In the genomic region with DNA sequence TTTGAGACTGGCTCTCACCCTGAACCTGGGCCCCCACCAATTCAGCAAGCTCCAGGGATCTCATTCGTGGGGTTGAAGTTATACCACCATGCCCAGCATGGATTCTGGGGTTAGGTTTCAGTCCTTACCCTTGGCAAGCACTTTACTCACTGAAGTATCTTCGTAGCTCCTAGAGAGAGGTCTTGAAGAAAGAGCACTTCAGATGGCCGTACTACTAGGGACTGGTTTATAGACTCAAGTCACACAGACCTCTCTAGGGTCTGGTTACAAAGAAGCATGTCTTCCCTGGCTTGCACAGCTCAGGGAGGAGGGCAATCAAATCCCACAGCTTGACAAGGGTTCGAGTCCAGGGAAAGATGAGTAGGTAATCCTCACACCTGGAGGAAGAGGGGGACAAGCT, we compare ENCODE assay signal across 13 mouse cellular contexts. TPM values are rescaled to one million over a fixed set of nuclear protein-coding genes. Genes with fewer than 3 reads are reported as not detected.
DNase-seq lines count a peak whose midpoint lies in the region; ATAC-seq and TF ChIP-seq lines count a peak whose summit lies in the region.
"Had no signal": no experiment of that assay in that cellular context is flagged by ENCODE, and none has a peak within 500 bp of the region (broad histone marks: within the 10 kb centered on the region; RNA-seq: fewer than 3 reads in every experiment).

No protein-coding gene starts in this region.

- no peak for DNase-seq in forebrain, embryonic 10.5 days (ENCODE audit: extremely low spot score, low spot score)
- no peak for DNase-seq in forebrain, postnatal 0 days
- no peak for DNase-seq in layer of hippocampus, adult 2 months (ENCODE audit: low spot score in 2 of 2)
- no peak for DNase-seq in layer of hippocampus, postnatal 10 days (ENCODE audit: low spot score in 2 of 2)
- no peak for DNase-seq in left cerebral cortex, adult 2 months (ENCODE audit: extremely low spot score in 1 of 2, low spot score in 2 of 2)
- no peak for DNase-seq in cerebellum, postnatal 10 days
- DNase-seq: thymus, postnatal 4 days had no signal

- no peak overlapping the region for H3K4me2 ChIP-seq in forebrain, postnatal 0 days (ENCODE audit: low read depth)
- no peak overlapping the region for H3K4me2 ChIP-seq in embryonic facial prominence, embryonic 13.5 days
- no peak overlapping the region for H3K4me2 ChIP-seq in limb, embryonic 12.5 days

- WGBS in forebrain, embryonic 10.5 days, result 91% methylated on average over 4 of the region's 4 CpGs
- WGBS in forebrain, postnatal 0 days, result 82% methylated on average over 4 of the region's 4 CpGs
- 87% methylated on average over 4 of the region's 4 CpGs for WGBS in embryonic facial prominence, embryonic 13.5 days
- WGBS in limb, embryonic 12.5 days, result 83% methylated on average over 4 of the region's 4 CpGs

- peaks cover 55% of the 10 kb centered on the region for H3K36me3 ChIP-seq in forebrain, embryonic 10.5 days (replicated peaks)
- no peaks in the 10 kb centered on the region for H3K36me3 ChIP-seq in forebrain, postnatal 0 days (ENCODE audit: insufficient read depth)
- H3K36me3 ChIP-seq in embryonic facial prominence, embryonic 13.5 days, result peaks cover 15% of the 10 kb centered on the region
- peaks cover 33% of the 10 kb centered on the region for H3K36me3 ChIP-seq in limb, embryonic 12.5 days
- H3K36me3 ChIP-seq: G1E had no signal

- H3K9me3 ChIP-seq in forebrain, embryonic 10.5 days, result no peaks in the 10 kb centered on the region
- H3K9me3 ChIP-seq in forebrain, postnatal 0 days (ENCODE audit: low read length), result no peaks in the 10 kb centered on the region
- H3K9me3 ChIP-seq in embryonic facial prominence, embryonic 13.5 days, result no peaks in the 10 kb centered on the region
- H3K9me3 ChIP-seq in limb, embryonic 12.5 days, result no peaks in the 10 kb centered on the region
- H3K9me3 ChIP-seq: G1E had no signal

- intact Hi-C loops in left cerebral cortex, adult 2 months (cut with DNase I), result no loop called here

- H3K4me3 ChIP-seq in forebrain, embryonic 10.5 days, result no peak overlapping the region
- H3K4me3 ChIP-seq in forebrain, postnatal 0 days (ENCODE audit: low read depth, low read length), result no peak overlapping the region
- no peak overlapping the region for H3K4me3 ChIP-seq in layer of hippocampus, adult 2 months
- H3K4me3 ChIP-seq in embryonic facial prominence, embryonic 13.5 days, result no peak overlapping the region
- no peak overlapping the region for H3K4me3 ChIP-seq in limb, embryonic 12.5 days (replicated peaks)
- H3K4me3 ChIP-seq in left cerebral cortex, adult 2 months, result no peak overlapping the region

- no peaks in the 10 kb centered on the region for H3K27me3 ChIP-seq in forebrain, embryonic 10.5 days (ENCODE audit: poor library complexity, severe bottlenecking)
- no peaks in the 10 kb centered on the region for H3K27me3 ChIP-seq in forebrain, postnatal 0 days (ENCODE audit: insufficient read depth, low read length)
- H3K27me3 ChIP-seq in embryonic facial prominence, embryonic 13.5 days, result no peaks in the 10 kb centered on the region
- no peaks in the 10 kb centered on the region for H3K27me3 ChIP-seq in limb, embryonic 12.5 days

- TF ChIP-seq CTCF in forebrain, postnatal 0 days (IDR thresholded peaks at IDR 0.05; ENCODE audit: low read depth), result no peak
- TF ChIP-seq CTCF in layer of hippocampus, adult 2 months (conservative IDR thresholded peaks at IDR 0.05), result no peak
- no peak for TF ChIP-seq CTCF in left cerebral cortex, adult 2 months (IDR thresholded peaks at IDR 0.05)

- H3K27ac ChIP-seq in forebrain, embryonic 10.5 days, result peak overlapping the region; percentile 92
- no peak overlapping the region for H3K27ac ChIP-seq in forebrain, postnatal 0 days (ENCODE audit: low read depth, low read length)
- peak overlapping the region; percentile 69 for H3K27ac ChIP-seq in layer of hippocampus, adult 2 months
- peak overlapping the region; percentile 82; the same call in 1 of the 2 replicates for H3K27ac ChIP-seq in embryonic facial prominence, embryonic 13.5 days
- H3K27ac ChIP-seq in limb, embryonic 12.5 days, result peak overlapping the region; percentile 31; the same call in 1 of the 2 replicates
- no peak overlapping the region for H3K27ac ChIP-seq in left cerebral cortex, adult 2 months
- H3K27ac ChIP-seq: kidney, postnatal 0 days had no signal

- no peak overlapping the region for H3K9ac ChIP-seq in forebrain, postnatal 0 days
- H3K9ac ChIP-seq in embryonic facial prominence, embryonic 13.5 days, result no peak overlapping the region
- no peak overlapping the region for H3K9ac ChIP-seq in limb, embryonic 12.5 days (replicated peaks)

- peaks cover 40% of the 10 kb centered on the region for H3K4me1 ChIP-seq in forebrain, embryonic 10.5 days
- no peaks in the 10 kb centered on the region; the same call in 1 of the 2 replicates for H3K4me1 ChIP-seq in forebrain, postnatal 0 days (ENCODE audit: insufficient read depth)
- H3K4me1 ChIP-seq in embryonic facial prominence, embryonic 13.5 days, result peaks cover 17% of the 10 kb centered on the region
- peaks cover 13% of the 10 kb centered on the region for H3K4me1 ChIP-seq in limb, embryonic 12.5 days (replicated peaks)

- no peak for ATAC-seq in forebrain, postnatal 0 days
- ATAC-seq in embryonic facial prominence, embryonic 13.5 days (ENCODE audit: insufficient number of reproducible peaks, insufficient read depth, low FRiP score, low TSS enrichment, low read depth), result no peak
- ATAC-seq in limb, embryonic 12.5 days (ENCODE audit: insufficient number of reproducible peaks, insufficient read depth, low FRiP score, low TSS enrichment, low read depth), result no peak
- ATAC-seq: CD4-positive, CD25-positive, alpha-beta regulatory T cell, adult 4 months; intestine, embryonic 16.5 days had no signal

RNA-seq across cellular contexts. Expression of gene Traf6, which starts 43.6 kb away (rescaled TPM):
- polyA plus RNA-seq in forebrain, embryonic 10.5 days (2016; fragmentation: Nextera tagmentation; extraction: Ambion mirVana), result 17.9 and 18.5 TPM in 2 replicates
- total RNA-seq in forebrain, postnatal 0 days (2014; rRNA removed), result 19.5 and 26.0 TPM in 2 replicates
- 7.4 and 9.8 TPM in 2 replicates for polyA plus RNA-seq in forebrain, postnatal 0 days (2015; fragmentation: Nextera tagmentation; extraction: Ambion mirVana)
- total RNA-seq in layer of hippocampus, adult 2 months (2021), result 10 to 100 TPM; 14.1 to 16.8 TPM
- total RNA-seq in layer of hippocampus, postnatal 10 days (2021), result 10 to 100 TPM; 13.2 to 13.6 TPM
- polyA plus RNA-seq in embryonic facial prominence, embryonic 13.5 days (2015; fragmentation: Nextera tagmentation; extraction: Ambion mirVana), result 8.8 and 10.2 TPM in 2 replicates
- 11.3 and 12.6 TPM in 2 replicates for polyA plus RNA-seq in limb, embryonic 12.5 days (2016; fragmentation: Nextera tagmentation; extraction: Ambion mirVana)
- total RNA-seq in left cerebral cortex, adult 2 months (2021), result 10 to 100 TPM; 12.6 to 12.9 TPM

Comparison
In these comparisons a context has a peak if more than half of its experiments do, and no peak if none do; other contexts are left out.
1. H3K27ac ChIP-seq: peak in forebrain, embryonic 10.5 days (single experiment), layer of hippocampus, adult 2 months (single experiment), embryonic facial prominence, embryonic 13.5 days (single experiment) and limb, embryonic 12.5 days (single experiment); none in forebrain, postnatal 0 days (single experiment) and left cerebral cortex, adult 2 months (single experiment).